Mouse (Mus musculus) 3134 (cell line): ENCODE measurements around the gene Sgms1.

Experiments
- DNase-seq: peaks from one replicate; pipeline ENCODE4 v3.0.0-alpha.2; 2011; ENCODE audit warnings: low spot score; ENCODE audit not compliant: insufficient read length; ENCODE audit errors: extremely low read depth

The Sgms1 gene

DNA sequence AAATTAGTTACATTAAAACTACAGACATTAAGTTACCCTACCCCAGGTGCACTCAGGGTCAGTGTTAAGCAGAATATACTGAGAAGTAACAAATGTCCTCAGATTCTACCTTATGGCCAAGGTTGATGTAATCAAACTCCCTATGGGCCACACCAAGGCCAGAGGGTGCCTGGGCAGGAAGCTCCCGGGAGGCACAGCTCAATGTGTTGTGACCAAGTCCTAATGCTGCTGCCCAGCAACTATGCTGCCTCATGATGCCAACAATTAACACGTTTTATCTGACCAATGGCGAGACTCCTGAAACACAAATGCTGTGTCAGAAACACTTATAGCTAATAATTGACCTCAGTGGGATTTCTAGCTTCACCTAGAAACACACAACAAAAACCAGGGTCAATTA, 197.9 kb downstream of the Sgms1 start:
- no peak for DNase-seq

DNA sequence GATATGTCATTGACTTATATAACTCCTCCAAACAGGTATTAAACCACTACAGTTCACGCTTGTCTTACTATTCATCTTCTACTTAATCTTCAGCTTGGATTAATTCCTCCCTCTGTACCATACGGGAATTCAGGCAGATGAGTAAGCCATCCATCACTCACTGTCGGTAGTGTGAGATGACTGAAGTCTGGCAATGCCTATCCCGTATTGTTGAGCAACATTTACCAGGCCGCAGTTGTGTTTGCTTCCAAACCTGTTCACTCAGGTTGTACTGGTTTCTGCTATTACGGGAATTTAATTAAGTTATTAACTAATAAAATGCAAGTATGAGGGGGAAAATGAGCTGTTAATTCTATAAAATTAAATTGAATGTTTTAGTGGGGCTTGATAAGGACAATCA, 199.6 kb downstream of the Sgms1 start:
- DNase-seq = no peak

DNA sequence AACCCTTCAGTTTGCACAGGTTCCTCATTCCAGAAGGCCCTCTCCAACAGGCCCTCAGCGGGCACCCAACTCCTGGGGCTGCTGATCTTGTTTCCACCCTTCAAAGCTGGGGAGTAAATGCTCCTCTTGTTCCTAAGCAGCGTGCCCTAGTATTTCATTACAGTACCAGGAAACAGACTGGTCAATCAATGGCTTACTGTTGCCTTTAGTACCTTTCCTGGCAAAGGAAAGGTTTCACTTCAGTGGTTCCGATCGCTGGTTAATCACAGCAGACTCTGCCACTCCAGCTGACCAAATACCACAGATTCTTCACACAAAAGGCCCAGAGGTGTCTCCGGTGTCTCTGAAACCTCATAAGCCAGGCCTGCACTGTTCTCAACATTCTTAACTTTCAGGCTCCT, 200.5 kb downstream of the Sgms1 start:
- no peak for DNase-seq

DNA sequence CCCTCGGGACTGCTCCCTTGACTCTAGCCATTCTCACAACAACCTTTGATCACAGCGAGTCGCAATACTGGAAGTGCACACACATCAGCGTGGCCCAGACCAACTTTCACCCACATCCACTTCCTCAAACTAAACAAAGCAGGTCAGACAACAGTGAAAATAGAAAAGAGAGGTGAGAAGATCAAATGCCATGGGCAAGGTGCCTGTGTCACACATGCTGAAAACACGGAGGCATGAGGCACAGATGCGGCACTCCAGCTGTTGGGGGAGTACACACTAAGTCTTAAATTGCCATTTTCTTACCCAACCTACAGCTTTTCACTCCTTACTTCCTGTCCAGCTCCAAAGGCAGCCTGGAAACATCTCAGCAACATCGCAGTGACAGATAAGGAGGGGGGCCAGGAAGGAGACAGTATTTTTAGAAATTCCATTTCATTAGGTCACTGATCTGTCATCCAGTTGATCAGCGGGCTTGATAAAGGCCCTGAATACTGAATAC, 202.9 kb downstream of the Sgms1 start:
- DNase-seq = no peak

DNA sequence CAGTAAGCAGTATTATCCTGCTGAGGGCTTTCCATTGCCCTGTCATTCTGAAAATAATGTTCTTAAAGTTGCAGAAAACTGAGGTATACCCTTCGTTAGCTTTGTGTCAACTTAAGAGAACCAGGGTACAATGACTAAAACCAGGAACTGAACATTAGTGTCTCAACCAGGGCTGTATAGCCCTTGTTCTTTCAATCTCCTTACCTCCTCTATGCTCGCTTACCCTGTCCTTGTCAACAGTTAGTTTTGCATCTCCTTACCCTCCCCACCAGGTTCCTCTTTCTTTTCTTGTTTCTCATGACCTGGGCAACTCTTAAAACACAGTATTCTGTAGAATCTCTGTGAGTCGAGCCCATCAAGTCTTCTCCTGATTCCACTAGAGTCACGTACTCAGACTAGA, 206.5 kb downstream of the Sgms1 start:
- no peak for DNase-seq

DNA sequence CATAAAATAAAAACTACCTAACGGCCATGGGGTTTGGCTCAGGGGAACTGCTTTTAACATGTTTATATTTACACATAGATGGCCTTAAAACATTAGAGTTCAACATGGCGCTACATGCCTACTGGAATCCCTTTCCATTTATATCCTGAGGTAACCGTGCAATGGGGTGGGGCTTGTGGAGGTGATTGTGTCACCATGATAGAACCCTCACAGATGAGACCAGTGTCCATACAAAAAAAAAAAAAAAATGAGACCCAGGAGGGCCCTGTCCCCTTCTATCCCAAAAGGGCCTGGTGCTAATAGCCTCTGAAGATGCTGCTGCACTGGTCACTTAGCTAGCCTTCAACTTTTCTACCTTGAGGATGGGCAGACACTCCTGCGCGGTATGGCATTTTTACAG, 207.0 kb downstream of the Sgms1 start:
- no peak for DNase-seq

DNA sequence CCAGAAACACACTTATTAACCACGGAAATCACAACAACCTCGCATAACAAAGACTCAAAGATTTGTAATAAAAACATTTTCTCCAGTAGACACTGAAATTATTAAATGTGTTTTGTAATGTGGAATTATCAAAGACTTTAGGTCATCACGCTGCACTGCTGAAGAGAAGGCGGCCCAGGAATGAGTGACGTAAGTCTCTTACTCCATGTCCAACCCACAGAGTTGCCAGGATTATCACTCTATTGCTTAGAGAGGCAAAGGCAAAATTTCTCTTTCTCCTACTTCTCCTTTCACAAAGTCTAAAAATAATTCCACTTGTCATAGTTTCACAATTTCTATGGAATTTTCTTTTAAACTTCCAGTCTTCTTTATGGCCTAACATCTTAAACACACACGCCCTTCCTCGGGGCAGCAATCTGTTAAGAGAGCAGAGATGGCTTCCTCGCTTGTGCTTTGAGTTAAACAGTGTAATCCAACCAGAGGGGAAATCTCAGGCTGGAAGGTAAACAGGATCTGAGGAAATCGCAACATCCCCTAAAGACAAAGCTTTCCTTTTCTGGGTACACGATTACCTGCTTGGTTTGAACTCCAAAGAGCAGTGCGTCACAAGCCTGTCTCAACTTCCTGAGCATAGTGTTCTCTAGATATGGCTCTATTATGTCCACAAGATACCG, 207.7 kb downstream of the Sgms1 start:
- no peak for DNase-seq

DNA sequence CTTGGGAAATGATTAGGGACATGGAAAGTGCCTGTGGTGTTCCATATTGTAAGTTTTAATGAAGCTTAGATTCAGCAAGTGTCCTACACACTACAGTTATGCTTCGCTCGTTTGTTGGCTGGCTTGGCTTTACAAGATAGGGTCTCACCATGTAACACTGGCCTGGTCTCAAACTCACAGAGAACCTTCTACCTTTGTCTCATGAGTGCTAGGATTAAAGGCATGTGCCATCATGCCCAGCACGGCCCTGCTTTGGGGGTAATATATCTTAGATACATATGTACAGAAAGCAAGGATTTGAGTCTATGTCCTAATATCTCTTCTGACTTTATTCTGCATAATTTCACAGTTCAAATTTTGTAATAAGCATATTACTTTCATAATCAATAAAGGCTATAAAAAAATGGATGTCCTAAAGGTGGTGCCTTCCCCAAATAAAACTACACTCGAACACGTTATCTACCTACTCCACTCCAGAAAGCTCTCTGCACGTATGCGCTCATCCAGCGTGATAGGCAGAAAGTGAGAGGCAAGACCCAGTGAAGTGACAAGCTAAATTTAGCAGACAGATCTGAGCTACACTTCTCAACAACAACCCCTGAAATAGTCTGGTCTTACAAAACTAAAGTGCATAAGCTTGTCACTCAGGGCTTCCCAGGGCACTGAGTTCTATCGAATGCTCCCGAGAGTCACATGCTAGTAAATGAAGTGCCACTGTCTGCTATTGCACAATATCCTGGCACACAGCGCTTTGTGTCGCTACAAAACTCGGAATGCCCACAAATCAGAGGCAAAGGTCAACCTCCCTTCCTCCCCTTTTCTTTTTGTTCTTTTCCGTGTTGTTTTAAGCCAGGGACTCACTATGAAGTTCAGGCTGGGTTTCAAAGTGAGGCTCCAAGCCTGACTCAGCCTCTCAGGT, 208.5 kb downstream of the Sgms1 start:
- peak; percentile 35 for DNase-seq

DNA sequence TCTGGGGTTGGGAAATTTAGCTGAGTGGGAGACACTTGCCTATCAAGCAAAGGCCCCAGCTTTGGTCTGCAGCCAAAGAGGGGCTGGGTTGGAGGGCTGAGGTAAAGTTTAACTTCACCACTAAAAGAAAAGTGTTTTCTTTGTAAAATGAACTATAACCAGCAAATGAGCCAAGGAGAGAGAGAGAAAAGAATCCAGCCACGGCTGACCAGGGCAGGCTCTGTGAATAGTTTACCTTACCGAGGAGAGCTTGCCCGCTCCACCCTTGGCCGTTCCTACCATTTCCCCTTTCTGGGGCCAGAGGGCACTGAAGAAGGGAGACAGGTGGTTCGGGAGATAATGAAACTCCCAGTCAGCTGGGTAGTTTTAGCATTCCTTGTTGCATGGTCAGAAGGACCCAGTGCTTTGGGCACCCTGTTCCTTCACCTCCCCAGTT, 209.5 kb downstream of the Sgms1 start:
- no peak for DNase-seq

DNA sequence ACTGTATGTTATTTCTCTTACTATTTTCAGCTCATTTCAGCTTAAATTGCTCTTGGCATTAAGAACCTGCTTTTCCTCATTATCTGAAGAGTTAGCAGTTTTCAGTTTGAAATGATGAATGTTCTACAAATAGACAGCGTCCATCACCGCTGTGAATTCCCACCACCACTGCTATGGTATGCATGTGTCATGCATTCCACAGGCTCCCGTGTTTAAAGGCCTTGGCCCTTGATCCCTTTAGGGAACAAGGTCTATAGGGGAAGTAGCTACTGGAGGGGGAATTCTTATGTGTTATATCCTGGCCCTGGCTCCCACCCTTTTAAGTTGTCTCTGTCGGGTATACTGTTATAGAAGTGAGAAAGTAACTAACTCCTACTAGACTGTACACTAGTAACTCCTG, 210.0 kb downstream of the Sgms1 start:
- DNase-seq = no peak

DNA sequence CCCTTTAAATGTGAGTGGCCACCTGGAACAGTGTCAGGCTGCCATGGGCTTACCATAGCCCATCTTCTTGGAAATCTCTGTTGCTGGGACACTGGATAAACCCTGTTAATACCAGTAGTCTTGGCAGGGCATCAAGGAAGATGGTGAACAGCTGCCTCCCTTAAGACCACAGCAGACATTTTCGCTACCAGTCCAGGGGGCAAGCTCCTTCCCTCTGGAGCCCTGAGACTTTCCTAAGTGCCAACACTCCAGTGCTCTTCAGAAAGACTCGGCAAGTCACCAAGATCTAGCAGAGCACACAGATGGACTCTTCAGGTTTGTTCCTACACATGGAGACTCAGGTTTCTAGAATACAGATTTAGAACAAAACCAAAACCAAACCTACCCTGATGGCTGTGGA, 211.4 kb downstream of the Sgms1 start:
- DNase-seq = no peak

DNA sequence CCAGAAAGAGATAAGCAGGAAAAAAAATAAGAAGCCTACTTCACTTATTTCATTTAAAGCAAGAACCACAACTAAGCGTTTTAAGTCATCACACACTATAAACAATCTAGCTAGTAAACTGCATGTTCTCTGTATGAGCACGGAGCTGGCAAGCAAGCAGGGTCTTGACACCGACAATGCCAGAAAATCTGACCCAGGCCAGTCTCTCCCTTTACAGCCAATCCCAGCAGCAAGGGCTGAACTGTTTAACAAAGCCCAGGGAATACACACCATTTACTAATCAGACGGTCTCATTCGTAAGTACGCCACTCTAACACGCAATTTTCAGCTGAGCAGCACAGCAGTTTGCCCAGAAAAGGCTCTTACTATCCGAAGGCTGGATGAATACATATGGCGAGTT, 213.1 kb downstream of the Sgms1 start:
- no peak for DNase-seq

DNA sequence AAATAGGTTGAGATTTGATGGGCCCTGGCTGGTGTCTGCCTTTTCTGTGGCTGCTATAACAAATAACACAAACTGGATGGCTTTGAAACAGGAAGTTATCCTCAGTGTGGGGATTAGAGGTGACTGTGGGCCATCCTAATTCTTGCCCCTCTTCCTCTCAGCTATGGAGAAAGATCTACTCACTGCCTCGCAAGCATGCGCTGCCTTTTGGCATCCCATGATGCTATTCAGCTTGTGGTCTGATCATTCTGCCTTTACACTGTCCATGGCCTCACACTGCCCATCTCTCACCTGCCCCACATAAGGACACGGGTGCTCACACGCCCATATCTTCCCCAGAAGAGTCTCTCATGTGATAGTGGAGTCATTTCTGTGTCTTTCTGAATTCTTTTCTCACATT, 213.5 kb downstream of the Sgms1 start:
- no peak for DNase-seq

DNA sequence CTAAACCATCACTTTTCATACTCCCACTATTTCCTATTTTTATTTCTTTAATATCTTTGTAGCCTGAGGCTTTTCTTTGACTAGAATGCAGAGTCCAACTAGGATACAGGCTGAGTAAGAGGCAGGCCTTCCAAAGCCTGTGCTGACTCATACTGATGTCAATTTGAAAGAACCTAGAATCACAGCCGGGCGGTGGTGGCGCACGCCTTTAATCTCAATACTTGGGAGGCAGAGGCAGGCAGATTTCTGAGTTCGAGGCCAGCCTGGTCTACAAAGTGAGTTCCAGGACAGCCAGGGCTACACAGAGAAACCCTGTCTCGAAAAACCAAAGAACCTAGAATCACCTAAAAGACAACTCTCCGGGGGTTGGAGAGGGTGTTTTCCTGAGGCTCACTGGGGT, 214.5 kb downstream of the Sgms1 start:
- DNase-seq = no peak

DNA sequence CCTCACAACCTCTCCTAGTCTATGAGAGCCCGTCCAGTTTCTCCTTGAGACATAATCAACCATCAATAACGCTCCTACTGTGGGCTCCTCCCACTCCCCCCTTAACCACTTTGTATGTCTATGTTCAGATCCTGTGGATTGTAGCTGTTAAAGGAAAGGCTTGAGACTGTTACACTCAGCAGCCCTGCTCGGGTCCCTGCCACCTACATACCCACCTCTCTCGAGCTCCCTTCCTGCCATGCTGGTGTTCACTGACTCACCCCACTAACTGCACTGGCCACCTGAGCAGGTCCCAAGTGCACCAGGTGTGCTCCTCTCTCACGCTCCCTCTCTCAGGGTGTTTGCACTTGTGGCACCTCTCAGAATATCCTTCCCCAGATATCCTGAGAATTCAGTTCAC, 215.0 kb downstream of the Sgms1 start:
- DNase-seq = no peak

DNA sequence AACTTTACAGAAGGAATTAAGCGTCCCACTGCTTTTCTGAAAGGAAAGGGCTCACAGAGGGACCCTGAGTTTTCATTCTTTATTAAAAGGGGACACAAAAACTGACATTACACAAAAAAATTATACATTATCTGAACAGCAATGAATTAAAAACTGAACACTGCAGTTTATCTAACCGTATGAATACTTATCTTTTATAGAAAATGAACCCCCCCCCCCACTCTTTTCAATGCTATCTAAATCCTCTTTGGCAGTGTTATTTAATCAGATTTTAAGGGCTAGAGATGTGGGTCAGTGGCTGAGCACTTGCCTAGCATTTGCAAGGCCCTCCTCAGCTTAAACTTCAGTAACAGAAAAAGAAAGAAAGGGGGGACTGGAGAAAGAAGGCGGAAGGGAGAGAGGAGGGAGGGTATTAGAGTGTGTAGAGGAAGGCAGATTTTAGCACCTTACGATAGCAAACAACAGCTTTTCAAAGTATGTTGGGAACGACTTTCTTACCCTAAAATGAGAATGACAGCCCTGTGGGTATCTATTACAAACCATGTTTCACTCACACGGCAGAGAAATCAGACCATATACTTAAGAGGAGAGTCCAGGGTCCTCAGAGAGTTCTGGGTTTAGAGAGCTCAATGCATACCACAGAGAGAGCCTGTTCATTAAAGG, 215.9 kb downstream of the Sgms1 start:
- DNase-seq = no peak

DNA sequence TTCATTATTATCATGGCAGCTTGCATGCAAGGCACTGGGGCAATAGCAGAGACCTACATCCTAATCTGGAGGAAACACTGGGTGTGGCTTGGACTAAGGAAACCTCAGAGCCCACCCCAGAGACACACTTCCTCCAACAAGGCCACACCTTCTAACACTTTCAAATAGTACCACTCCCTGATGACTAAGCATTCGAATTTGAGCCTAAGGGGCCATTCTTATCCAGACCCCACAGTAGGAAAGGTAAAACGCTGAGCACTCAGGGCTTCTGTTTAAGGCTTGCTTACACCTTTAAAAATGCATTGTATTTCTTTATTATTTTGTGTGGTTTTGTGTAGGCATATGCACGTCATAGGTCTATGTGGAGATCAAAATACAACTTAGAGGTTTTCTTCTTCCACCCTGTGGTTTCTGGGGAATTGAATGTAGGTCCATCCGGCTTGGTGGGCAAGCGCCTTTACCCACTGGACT, 217.0 kb downstream of the Sgms1 start:
- DNase-seq = no peak

DNA sequence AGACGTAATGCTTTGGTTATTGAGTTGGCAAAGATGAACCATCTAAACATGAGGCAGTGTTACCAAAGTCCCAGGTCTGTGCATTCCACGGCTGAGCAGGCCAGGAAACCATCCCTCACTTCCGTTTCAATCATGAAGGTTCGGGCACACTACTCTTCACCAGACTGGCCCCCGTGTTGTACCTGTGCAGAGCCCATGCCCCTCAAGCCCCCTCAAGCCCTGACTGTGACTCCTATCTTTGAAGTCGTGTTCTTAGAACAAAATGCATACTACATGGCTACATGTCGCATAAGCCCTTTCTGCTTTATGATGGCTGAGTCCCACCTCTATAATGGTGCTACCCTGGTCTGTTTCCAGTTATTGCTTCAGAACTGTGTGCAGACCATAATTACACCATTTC, 217.5 kb downstream of the Sgms1 start:
- DNase-seq = no peak

DNA sequence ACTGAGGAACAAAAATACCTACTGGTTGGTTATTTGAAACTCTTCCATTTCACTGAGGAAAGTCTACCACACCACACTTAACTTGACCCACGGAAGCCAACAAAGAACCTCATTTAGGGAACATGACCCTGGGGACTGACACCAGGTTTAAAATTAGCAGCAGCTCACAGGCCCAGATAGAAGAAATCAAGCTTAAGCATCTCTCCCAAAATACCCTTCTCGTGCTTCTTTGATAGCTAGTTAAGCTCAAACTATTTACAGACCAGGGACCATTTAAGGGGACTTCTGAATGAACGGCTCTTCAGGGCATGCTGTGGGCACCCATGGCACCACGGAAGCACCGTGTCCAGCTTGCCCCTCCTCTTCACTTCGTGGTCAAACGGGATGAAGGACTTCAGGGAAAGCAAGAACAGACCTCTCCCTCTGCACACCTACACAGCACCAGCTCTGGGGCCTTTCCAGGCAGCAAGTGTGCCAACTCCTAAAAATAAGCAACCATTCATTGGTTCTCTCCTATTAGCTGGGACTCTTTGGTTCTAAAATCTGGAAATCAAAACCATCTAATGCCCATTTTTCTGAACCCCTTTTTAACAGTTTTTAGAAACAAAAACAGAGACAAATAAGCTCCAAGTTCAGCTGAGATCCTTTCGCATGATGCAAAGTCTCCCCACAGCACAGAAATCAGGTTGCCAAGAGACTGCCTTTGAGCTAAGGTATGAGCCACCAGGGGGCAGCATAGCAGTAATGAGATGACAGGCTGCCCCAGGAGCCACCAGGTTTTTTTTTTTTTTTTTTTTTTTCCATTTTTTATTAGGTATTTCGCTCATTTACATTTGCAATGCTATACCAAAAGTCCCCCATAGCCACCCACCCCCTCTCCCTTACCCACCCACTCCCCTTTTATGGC, 219.6 kb downstream of the Sgms1 start:
- peak; percentile 12 for DNase-seq

DNA sequence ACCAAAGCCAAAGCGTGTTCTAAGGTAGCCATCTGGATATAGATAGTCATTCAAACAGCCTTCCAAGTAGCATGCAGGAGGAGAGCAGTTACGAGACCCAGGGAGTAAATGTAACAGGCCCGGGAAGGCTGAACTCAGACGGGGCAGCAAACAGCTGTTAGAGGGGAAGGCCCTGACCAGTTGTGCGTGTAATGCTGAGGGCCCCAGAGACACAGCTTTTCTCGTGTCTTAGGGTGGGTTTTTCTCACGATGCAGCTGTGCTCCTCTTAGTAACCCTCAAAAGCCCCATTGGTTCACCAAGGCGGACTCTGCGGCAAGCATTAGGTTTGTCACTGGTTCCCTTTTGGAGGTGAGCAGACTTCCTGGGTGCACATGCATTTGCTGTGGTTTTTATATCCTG, 221.5 kb downstream of the Sgms1 start:
- no peak for DNase-seq
